Mouse (Mus musculus): ENCODE measurements around the gene Cript. TPM values are rescaled to one million over a fixed set of nuclear protein-coding genes. Genes with fewer than 3 reads are reported as not detected.

The Cript gene
- polyA plus RNA-seq, 1 experiment from 2014 or later, result 117 TPM

DNA sequence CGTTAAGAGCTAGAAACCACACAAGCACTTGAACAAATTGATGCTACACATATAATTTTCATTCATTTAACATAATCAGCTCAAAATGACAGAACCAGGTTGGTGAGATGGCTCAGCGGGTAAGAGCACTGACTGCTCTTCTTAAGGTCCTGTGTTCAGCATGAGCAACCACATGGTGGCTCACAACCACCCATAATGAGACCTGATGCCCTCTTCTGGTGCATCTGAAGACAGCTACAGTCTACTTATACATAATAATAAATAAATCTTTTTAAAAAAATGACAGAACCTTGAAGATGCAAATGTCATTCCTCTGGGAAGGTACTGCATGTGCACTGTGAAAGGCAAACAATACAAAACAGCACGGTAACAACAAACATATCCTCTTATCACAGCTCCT is 16.4 kb upstream of the Cript start:
- no peak for ATAC-seq (ENCODE audit: insufficient number of reproducible peaks, low FRiP score, low TSS enrichment, low read depth)
- Histone ChIP-seq H3K4me3 (replicated peaks) (no peak overlapping the region), H3K36me3 (peaks cover 9% of the 10 kb centered on the region; the same call in 1 of the 2 replicates), H3K27me3 (no peaks in the 10 kb centered on the region), H3K9me3 (replicated peaks) (no peaks in the 10 kb centered on the region), H3K27ac (replicated peaks) (no peak overlapping the region), H3K4me2 (replicated peaks) (no peak overlapping the region), H3K4me1 (0 out of 2 replicates have a peak, but pooled peaks cover 8% of the 10 kb centered on the region), H3K9ac (no peak overlapping the region)
- WGBS, result 81% methylated on average over 3 of the region's 3 CpGs

DNA sequence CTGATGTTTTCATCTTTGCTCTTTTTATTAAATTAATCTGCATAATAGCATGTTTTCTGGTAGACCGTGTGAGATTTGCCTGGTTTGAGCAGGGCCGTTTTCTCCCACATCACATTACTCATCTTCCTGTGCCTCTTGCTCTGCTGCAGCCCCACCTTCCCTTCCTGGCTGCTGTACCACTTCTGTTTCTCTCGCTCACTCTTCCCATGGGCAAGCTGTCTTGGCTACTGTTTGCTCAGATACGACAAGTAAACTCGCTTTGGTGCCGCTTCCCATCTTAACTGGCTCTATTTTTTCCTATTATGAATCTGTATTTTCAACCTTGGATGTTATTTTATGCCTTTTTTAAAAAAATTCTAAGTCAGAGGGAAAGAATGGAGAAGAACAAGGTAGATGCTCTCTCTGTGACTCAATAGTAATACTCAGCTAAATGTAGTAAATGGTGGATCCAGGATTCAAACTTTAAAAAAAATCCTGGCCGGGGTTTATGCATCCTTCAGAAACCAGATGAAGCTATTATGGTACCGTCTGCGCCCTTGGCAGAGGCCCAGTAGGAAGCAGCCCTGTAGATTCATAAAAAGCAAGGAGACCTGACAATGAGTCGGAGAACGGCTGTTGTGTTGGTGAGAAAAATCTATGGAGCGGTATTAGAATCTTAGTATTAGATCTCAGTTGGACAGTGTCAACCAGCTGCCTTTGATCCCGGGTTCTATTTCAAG is 13.9 kb upstream of the Cript start:
- 0 out of 2 replicates have a peak, but pooled peaks cover 5% of the 10 kb centered on the region for H3K4me1 ChIP-seq
- WGBS, result 61% methylated on average over 13 of the region's 13 CpGs
- H3K4me2 ChIP-seq (replicated peaks), result no peak overlapping the region
- H3K27me3 ChIP-seq, result no peaks in the 10 kb centered on the region
- H3K9ac ChIP-seq, result no peak overlapping the region
- H3K4me3 ChIP-seq (replicated peaks), result no peak overlapping the region
- peaks cover 12% of the 10 kb centered on the region; the same call in 1 of the 2 replicates for H3K36me3 ChIP-seq
- H3K27ac ChIP-seq (replicated peaks), result no peak overlapping the region
- H3K9me3 ChIP-seq (replicated peaks), result no peaks in the 10 kb centered on the region
- ATAC-seq (ENCODE audit: insufficient number of reproducible peaks, low FRiP score, low TSS enrichment, low read depth), result no peak

DNA sequence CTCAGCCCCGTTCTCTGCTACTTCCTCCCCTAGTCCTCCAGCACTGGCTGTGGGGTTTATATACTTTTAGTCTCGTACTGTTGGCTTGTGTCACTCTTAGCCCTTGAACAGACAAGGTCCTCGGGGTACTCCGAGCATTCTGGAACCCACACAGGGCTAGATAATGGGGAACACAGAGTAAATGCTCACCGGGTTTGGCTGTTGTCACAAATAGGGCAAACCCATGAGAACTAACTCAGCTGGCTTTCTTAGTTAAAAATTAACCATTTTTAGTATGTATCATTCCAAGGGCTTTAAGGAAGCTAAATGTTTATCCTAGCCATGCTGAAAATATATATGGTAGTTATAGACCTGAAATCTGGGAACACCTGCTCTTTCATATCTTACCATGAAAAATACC is 5.7 kb upstream of the Cript start:
- Histone ChIP-seq H3K4me3 (replicated peaks) (no peak overlapping the region), H3K27me3 (no peaks in the 10 kb centered on the region), H3K4me1 (peaks cover 6% of the 10 kb centered on the region; the same call in 1 of the 2 replicates), H3K4me2 (replicated peaks) (no peak overlapping the region), H3K9me3 (replicated peaks) (no peaks in the 10 kb centered on the region), H3K27ac (replicated peaks) (no peak overlapping the region), H3K9ac (no peak overlapping the region), H3K36me3 (peaks cover 3% of the 10 kb centered on the region; the same call in 1 of the 2 replicates)
- ATAC-seq (ENCODE audit: insufficient number of reproducible peaks, low FRiP score, low TSS enrichment, low read depth), result no peak
- WGBS, result 82% methylated on average over 5 of the region's 5 CpGs

DNA sequence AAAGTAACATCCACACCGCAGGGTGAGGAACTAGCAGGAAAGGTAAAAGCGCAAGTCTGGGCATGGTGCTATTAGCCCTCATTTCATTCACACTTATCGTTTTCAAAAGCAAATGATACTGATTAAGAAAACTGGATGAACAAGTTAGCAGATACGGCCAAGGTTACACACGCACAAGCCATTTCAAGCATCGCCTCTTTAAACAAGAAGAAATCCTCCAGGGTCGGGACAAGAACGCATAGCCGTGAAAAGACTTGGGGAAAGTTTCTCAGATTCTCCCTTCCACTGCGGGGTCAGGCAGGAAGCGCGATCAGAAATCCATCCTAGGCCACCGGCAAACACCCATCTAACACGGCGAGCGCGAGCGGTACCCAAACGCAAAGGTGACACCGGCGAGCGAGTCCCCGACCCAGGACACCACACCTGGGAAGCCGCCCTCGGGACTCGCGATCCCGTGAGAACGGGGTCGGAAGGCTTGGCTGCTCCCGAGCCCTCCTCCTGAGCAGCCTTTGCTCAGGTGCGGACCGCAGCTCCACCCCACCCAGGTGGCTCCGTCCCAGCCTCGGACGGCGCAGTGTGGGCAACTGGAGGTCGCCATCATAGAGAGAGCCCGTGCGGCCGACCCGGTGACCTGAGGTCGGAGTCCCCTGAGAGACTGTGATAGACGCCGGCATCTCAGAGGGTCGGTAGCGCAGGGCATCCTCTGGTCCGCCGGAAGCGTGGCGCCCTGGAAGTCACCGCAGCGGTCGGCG is 683 bp upstream of the Cript start:
- Histone ChIP-seq H3K9ac (peak overlapping the region; percentile 53), H3K36me3 (peaks cover 10% of the 10 kb centered on the region), H3K4me1 (peaks cover 16% of the 10 kb centered on the region), H3K4me2 (replicated peaks) (peak overlapping the region; percentile 94), H3K27me3 (no peaks in the 10 kb centered on the region), H3K27ac (replicated peaks) (peak overlapping the region; percentile 66; the same call in 1 of the 2 replicates), H3K9me3 (replicated peaks) (no peaks in the 10 kb centered on the region), H3K4me3 (replicated peaks) (peak overlapping the region; percentile 94)
- peak; percentile 66; the same call in 1 of the 2 replicates for ATAC-seq (ENCODE audit: insufficient number of reproducible peaks, low FRiP score, low TSS enrichment, low read depth)
- 1% methylated on average over 55 of the region's 55 CpGs for WGBS

DNA sequence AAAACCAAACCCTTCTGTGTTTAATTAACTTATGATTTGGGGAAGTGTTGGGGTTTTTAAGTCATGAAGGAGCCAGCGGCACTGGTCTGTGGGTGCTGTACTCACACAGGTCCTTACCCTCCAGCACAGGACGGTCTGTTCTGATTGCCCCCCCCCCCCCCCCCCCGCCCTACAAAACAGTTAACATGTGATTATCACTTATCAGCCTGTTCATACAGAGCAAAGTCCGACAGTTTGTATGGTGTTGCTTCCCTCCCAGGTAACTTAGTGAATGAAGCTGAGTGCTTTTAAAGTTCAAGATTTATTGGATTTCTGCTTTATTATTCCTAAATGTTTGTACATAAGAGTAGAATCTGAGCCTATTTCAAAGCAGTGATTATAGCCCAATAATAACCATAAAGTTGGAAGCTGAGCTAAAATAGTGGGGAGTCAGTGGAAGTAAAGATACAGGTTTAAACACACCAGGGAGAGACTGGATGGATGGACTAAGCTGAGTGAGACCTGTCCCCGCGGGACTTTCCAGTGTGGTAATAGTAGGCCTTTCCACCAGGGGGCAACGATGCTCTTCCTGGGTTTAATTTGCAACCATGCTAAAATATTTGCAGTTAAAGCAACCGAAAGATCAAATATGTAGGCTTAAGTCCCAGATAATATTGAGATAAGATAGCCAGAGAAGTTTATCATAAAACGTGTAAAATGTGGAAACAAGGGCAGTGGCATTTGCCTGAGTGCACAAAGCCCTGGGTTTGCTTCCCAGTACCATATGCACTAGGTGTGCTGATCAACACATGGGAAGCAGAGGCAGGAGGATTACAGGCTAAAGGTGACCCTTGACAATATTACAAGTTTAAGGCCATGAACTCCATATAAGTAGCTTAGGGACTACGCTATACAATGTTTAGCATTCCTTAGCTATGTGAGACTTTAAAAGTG is 11.1 kb downstream of the Cript start:
- Histone ChIP-seq H3K4me3 (replicated peaks) (no peak overlapping the region), H3K27ac (replicated peaks) (no peak overlapping the region), H3K9ac (no peak overlapping the region), H3K4me1 (no peaks in the 10 kb centered on the region), H3K9me3 (replicated peaks) (no peaks in the 10 kb centered on the region), H3K27me3 (no peaks in the 10 kb centered on the region), H3K36me3 (peaks cover 32% of the 10 kb centered on the region), H3K4me2 (replicated peaks) (no peak overlapping the region)
- 55% methylated on average over 10 of the region's 10 CpGs for WGBS
- no peak for ATAC-seq (ENCODE audit: insufficient number of reproducible peaks, low FRiP score, low TSS enrichment, low read depth)

DNA sequence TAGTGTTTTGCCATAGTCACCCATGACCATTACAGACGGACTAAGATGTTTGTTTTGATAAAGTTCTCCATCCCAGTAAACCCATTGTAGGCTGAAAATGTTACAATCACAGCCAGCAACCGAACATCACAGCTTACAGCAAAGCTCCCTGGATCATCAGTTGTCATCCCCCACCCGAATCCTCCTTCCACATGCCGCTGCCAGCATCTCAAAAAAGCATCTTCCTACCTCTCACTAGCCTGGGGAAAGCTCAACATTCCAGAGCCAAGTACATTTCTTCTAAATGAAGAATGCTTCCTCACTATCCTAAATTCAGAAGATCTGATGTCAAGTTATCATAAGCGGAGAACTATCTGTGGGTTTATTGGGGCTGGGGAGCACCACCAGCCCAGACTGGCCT is 13.1 kb downstream of the Cript start:
- no peak overlapping the region for H3K9ac ChIP-seq
- H3K4me3 ChIP-seq (replicated peaks), result no peak overlapping the region
- peaks cover 23% of the 10 kb centered on the region for H3K36me3 ChIP-seq
- H3K4me1 ChIP-seq, result no peaks in the 10 kb centered on the region
- no peak for ATAC-seq (ENCODE audit: insufficient number of reproducible peaks, low FRiP score, low TSS enrichment, low read depth)
- no peaks in the 10 kb centered on the region for H3K27me3 ChIP-seq
- no peaks in the 10 kb centered on the region for H3K9me3 ChIP-seq (replicated peaks)
- 78% methylated on average over 5 of the region's 5 CpGs for WGBS
- no peak overlapping the region for H3K27ac ChIP-seq (replicated peaks)
- H3K4me2 ChIP-seq (replicated peaks), result no peak overlapping the region

DNA sequence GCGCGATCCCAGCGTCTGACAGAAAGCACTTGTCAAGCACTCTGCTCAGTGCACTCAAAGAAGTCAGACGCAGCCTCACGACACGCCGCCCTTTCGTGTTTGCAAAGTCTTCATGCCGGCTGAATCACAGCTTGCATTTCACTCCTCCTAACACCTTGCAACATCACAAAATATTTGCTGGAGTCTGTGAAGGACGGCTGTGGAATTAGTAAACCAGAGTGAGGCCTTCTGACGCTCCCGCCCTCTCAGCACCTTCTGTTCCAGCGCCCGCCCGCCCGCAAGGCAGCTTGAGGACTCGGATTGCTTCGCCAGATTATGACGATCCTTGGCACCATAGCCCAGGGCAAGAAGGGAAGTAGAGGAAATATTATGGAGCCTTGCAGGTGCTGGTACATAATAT is 16.4 kb downstream of the Cript start:
- no peaks in the 10 kb centered on the region for H3K9me3 ChIP-seq (replicated peaks)
- no peaks in the 10 kb centered on the region for H3K27me3 ChIP-seq
- no peak for ATAC-seq (ENCODE audit: insufficient number of reproducible peaks, low FRiP score, low TSS enrichment, low read depth)
- WGBS, result 63% methylated on average over 19 of the region's 19 CpGs
- peaks cover 8% of the 10 kb centered on the region; the same call in 1 of the 2 replicates for H3K36me3 ChIP-seq
- no peak overlapping the region for H3K9ac ChIP-seq
- no peak overlapping the region for H3K4me2 ChIP-seq (replicated peaks)
- no peaks in the 10 kb centered on the region for H3K4me1 ChIP-seq
- H3K4me3 ChIP-seq (replicated peaks), result no peak overlapping the region
- no peak overlapping the region for H3K27ac ChIP-seq (replicated peaks)

DNA sequence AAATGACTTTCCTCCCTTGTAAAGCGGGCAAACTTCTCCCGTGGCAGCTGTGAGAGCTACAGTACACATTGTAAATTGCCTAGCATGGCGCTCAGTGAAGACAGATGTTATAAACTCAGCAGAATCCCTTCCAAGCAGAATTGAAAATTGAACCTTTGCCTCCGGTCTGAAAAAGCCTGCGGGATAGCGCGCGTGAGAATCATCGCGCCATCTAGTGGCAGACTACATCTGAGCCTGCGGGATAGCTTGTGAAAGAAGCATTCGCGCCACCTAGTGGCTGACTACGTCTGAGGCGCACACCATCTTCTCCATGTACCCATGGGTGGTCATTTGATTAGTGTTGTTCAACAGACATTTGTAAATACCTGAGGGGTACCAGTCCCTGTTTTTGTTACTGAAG is 19.0 kb downstream of the Cript start:
- Histone ChIP-seq H3K9me3 (replicated peaks) (no peaks in the 10 kb centered on the region), H3K27me3 (no peaks in the 10 kb centered on the region), H3K4me3 (replicated peaks) (no peak overlapping the region), H3K9ac (no peak overlapping the region), H3K4me1 (no peaks in the 10 kb centered on the region), H3K27ac (replicated peaks) (0 out of 2 replicates have a peak overlapping the region, but pooled peaks have one; percentile 60), H3K36me3 (no peaks in the 10 kb centered on the region), H3K4me2 (replicated peaks) (no peak overlapping the region)
- ATAC-seq (ENCODE audit: insufficient number of reproducible peaks, low FRiP score, low TSS enrichment, low read depth), result peak; percentile 76; the same call in 1 of the 2 replicates
- WGBS, result under 1% methylated on average over 15 of the region's 15 CpGs

DNA sequence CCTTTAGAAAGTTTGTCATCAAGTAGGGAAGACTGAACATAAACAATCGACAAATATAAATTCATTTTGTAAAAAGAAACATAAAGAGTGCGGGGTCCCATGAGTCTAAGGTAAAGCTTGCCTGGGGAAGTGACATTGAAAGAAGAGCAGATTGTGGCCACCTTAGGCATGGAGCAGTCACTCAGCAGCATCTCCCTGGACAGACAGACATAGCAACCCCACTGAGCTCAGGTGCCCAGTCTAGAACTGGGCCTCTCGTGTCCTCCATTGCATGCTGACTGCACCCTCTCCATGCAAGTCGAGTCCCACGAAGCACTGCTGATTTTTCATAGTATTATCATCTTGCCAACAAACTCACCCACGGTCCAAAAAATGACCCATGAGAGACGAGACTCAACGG is 19.4 kb downstream of the Cript start:
- H3K36me3 ChIP-seq, result no peaks in the 10 kb centered on the region
- H3K4me2 ChIP-seq (replicated peaks), result no peak overlapping the region
- WGBS, result 79% methylated on average over 8 of the region's 8 CpGs
- no peak overlapping the region for H3K9ac ChIP-seq
- H3K4me3 ChIP-seq (replicated peaks), result no peak overlapping the region
- H3K27ac ChIP-seq (replicated peaks), result no peak overlapping the region
- no peak for ATAC-seq (ENCODE audit: insufficient number of reproducible peaks, low FRiP score, low TSS enrichment, low read depth)
- H3K4me1 ChIP-seq, result no peaks in the 10 kb centered on the region
- H3K27me3 ChIP-seq, result no peaks in the 10 kb centered on the region
- no peaks in the 10 kb centered on the region for H3K9me3 ChIP-seq (replicated peaks)

DNA sequence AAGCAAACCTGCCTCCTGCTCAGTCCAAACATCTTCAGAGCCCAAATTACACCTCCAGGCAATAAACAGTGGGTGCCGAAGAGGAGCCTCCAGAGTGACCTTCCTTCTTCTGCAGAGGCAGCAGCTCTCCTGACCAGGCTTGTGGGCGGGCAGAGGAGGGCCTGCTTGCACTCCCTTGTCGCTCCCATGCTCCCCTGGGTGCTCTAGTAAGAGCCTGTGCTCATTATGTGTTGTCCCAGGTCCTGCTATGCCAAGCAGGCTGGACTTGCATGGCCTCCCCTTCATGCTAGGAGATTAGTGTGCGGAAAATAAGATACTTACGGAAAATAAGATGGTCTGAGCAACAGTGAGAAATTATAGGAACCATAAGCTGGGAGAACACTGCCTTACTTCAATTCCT is 24.3 kb downstream of the Cript start:
- peaks cover 7% of the 10 kb centered on the region for H3K4me1 ChIP-seq
- no peak overlapping the region for H3K4me2 ChIP-seq (replicated peaks)
- H3K9me3 ChIP-seq (replicated peaks), result no peaks in the 10 kb centered on the region
- no peaks in the 10 kb centered on the region for H3K36me3 ChIP-seq
- no peak overlapping the region for H3K9ac ChIP-seq
- H3K27ac ChIP-seq (replicated peaks), result no peak overlapping the region
- WGBS, result 47% methylated on average over 5 of the region's 5 CpGs
- H3K27me3 ChIP-seq, result no peaks in the 10 kb centered on the region
- no peak for ATAC-seq (ENCODE audit: insufficient number of reproducible peaks, low FRiP score, low TSS enrichment, low read depth)
- H3K4me3 ChIP-seq (replicated peaks), result no peak overlapping the region
